Mouse (Mus musculus): ENCODE measurements at regions not wholly inside any gene's neighbourhood (a gene's known extent, or its start where the extent isn't known, plus 50 kb on each side); places are given as distances from the start of the nearest gene placed in this dataset.

DNA sequence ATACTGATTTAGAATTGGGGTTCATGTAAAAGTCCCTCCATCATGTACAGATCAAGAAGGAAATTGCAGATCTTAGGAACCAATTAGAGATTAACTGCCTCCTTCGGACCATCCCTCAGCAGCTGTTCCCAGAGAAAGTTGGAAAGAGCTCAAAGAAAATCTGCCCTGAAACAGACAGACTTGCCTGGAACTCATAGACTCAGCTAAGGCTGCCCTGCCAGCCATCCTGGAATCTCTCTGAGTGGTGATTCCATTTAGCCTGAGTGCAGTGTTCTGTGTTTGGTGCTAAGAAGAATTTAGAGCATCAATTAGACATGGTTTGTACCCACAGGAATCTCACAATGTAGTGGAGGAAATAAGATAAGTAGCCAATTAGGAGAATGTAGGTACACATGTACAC is 594.5 kb upstream of the Megf9 start:
- TF ChIP-seq CTCF (IDR thresholded peaks at IDR 0.05; ENCODE audit: low read depth, low read length), result no peak
- TF ChIP-seq POLR2A (IDR thresholded peaks at IDR 0.05; ENCODE audit: extremely low read depth, insufficient read depth, low read length), result no peak
